Mouse (Mus musculus): Measurements from ENCODE around the gene Fosl2. TPM values are rescaled to one million over a fixed set of nuclear protein-coding genes. Genes with fewer than 3 reads are reported as not detected.
"Not testable (repeated sequence)": the region's sequence is repeated elsewhere in the genome, so short reads cannot be mapped to it uniquely, and the experiment has no call there.

Gene Fosl2
- total RNA-seq, 2 experiments from 2014 or later: 450 to 501 TPM

- no peak for DNase-seq
These were observed 42.1 kb downstream of the Fosl2 start for GRCm38 (mm10) chr5:32177737-32178136.

GRCm38 (mm10) chr5:32178720-32179119 lies 43.1 kb downstream of the Fosl2 start:
- not testable (repeated sequence) for DNase-seq

- no peak for DNase-seq
These were observed 47.5 kb downstream of the Fosl2 start for GRCm38 (mm10) chr5:32182885-32183629.

- DNase-seq: no peak
These were observed 52.1 kb downstream of the Fosl2 start for GRCm38 (mm10) chr5:32187717-32188116.

- DNase-seq: no peak
These were observed 55.7 kb downstream of the Fosl2 start for GRCm38 (mm10) chr5:32191259-32191658.

GRCm38 (mm10) chr5:32192016-32192845 lies 56.6 kb downstream of the Fosl2 start:
- DNase-seq: peak; percentile 77 to 84

GRCm38 (mm10) chr5:32194236-32194635 lies 58.6 kb downstream of the Fosl2 start:
- DNase-seq: no peak

- no peak for DNase-seq
These were observed 60.4 kb downstream of the Fosl2 start for GRCm38 (mm10) chr5:32195857-32196609.

GRCm38 (mm10) chr5:32197698-32198097 lies 62.1 kb downstream of the Fosl2 start:
- DNase-seq: peak; percentile 95 to 96

GRCm38 (mm10) chr5:32199136-32199535 lies 63.5 kb downstream of the Fosl2 start:
- no peak for DNase-seq

- DNase-seq: no peak
These were observed 64.0 kb downstream of the Fosl2 start for GRCm38 (mm10) chr5:32199594-32199993.

GRCm38 (mm10) chr5:32204653-32205052 lies 69.1 kb downstream of the Fosl2 start:
- no peak for DNase-seq

GRCm38 (mm10) chr5:32206726-32207125 lies 71.1 kb downstream of the Fosl2 start:
- DNase-seq: no peak

Other genes with a start within 250 kb of the Fosl2 start
- gene Plb1, start 96.9 kb downstream of the Fosl2 start, total RNA-seq (2021): not detected

All from adrenal gland, postnatal 36 days (tissue).